Mouse (Mus musculus): Measurements from ENCODE around the gene Ugt1a6b. TPM values are rescaled to one million over a fixed set of nuclear protein-coding genes. Genes with fewer than 3 reads are reported as not detected.
"Not testable (repeated sequence)": the region's sequence is repeated elsewhere in the genome, so short reads cannot be mapped to it uniquely, and the experiment has no call there.

Gene Ugt1a6b
- total RNA-seq (2021): 1 to 10 TPM; 1.4 to 1.8 TPM
- polyA plus RNA-seq (2012; rRNA removed): 0.64 and 4.2 TPM in 2 replicates
- long read RNA-seq: 0 reads

DNA sequence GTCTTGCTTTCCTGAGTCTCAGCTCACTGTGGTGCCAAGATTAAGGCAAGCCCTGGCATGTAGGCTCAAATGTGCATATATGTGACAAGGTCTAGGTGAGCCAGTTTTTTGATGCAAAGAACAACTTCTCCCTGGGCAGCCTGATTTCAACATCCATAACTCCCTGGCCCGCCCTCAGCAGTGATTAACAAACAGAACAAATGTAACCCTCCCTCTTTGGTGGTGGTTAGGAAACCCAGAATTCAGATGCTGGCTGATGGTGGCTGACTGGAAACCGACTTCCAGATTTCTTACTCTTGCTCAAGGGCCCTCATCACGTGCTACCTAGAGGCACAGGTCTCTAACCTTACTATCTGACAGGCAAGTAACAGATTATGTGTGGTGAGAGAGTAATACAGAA is at the start of gene Ugt1a6b:
Gene Ugt1a6b, plus strand, starts transcription at position 234 of the 400 bp plus-strand sequence.
- intact Hi-C loops (cut with DNase I); H3K9ac ChIP-seq (ENCODE audit: low read depth, low read length); H3K4me3 ChIP-seq; H3K4me1 ChIP-seq (ENCODE audit: control insufficient read depth, insufficient read depth, low read length); H3K27me3 ChIP-seq (ENCODE audit: control insufficient read depth, insufficient read depth, low read length); H3K27ac ChIP-seq; H3K79me2 ChIP-seq (replicated peaks; ENCODE audit: control insufficient read depth, insufficient read depth, low read length); H3K36me3 ChIP-seq (ENCODE audit: control insufficient read depth, insufficient read depth, low read length): not testable (repeated sequence)
- 41% methylated on average over 3 of the region's 3 CpGs for WGBS
- DNase-seq: peak in 1 of 2 experiments; percentile 18

DNA sequence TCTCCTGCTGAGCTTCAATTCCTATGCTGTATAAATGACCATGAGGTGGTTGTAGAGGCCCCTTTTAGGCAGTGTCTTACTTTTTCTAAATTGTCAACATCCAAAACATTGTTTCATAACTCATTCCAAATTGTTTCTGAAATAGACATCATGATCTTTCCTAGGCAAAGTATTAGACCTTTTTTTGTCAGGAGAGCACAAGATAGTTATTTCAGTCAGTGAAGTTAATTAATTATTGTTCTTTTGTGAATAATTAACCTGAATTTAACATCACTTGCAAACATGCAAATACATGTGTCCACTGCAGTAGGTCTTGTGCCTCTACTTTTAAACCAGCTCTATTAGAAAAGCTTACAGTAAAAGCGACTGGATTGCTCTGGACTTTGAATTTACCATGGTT is 48.0 kb upstream of the Ugt1a6b start, which contains the start of gene Ugt1a10:
Gene Ugt1a10, plus strand, starts transcription at position 301 of the 400 bp plus-strand sequence.
- WGBS: 75% methylated on average over 1 of the region's 1 CpGs
- Histone ChIP-seq H3K4me1 (ENCODE audit: control insufficient read depth, insufficient read depth, low read length) (no peaks in the 10 kb centered on the region), H3K4me3 (no peak within 1 kb of the TSS), H3K79me2 (replicated peaks; ENCODE audit: control insufficient read depth, insufficient read depth, low read length) (no peaks in the 10 kb centered on the region), H3K36me3 (ENCODE audit: control insufficient read depth, insufficient read depth, low read length) (no peaks in the 10 kb centered on the region), H3K27me3 (ENCODE audit: control insufficient read depth, insufficient read depth, low read length) (no peaks in the 10 kb centered on the region), H3K27ac (no peak within 1 kb of the TSS), H3K9ac (ENCODE audit: low read depth, low read length) (no peak within 1 kb of the TSS)
- intact Hi-C loops (cut with DNase I): no loop called here
- DNase-seq: no peak
- no peak for TF ChIP-seq POLR2A (IDR thresholded peaks at IDR 0.05; ENCODE audit: insufficient read depth, low read depth, low read length)
- TF ChIP-seq CTCF (IDR thresholded peaks at IDR 0.05): no peak
- TF ChIP-seq EP300 (IDR thresholded peaks at IDR 0.05; ENCODE audit: insufficient read depth, low read depth, low read length): no peak

DNA sequence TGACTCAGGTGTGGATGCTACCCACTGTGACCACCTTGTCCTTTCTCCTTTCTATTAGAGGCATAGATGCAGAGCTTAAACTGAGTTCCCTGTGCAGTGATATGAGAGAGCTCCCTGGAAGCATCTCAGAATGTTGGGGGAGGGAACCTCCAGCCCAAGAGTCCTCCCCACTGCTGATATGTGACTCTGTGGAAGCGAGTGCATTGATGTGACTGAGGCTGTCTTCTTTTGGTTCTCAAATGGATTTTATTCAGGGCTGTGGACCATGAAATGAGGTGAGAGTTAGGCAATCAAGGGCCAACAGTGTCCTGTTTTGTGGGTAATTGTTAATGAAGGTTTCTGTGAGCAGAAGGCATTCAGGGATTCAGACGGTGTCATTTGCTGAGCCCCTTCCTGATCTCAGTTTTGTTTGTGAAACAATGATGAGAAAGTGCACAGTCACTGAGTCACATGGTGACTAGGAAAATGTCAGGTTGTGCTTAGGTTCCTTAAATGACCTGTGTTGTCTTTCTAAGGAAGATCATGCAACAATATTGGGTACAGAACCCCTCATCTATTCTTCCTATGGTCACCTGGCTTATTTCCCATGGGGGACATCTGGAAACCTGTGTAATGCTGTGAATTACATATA is 36.5 kb upstream of the Ugt1a6b start:
- H3K27ac ChIP-seq; H3K4me3 ChIP-seq; H3K9ac ChIP-seq (ENCODE audit: low read depth, low read length); H3K36me3 ChIP-seq (ENCODE audit: control insufficient read depth, insufficient read depth, low read length); H3K27me3 ChIP-seq (ENCODE audit: control insufficient read depth, insufficient read depth, low read length); H3K79me2 ChIP-seq (replicated peaks; ENCODE audit: control insufficient read depth, insufficient read depth, low read length); intact Hi-C loops (cut with DNase I); DNase-seq; H3K4me1 ChIP-seq (ENCODE audit: control insufficient read depth, insufficient read depth, low read length): not testable (repeated sequence)
- WGBS: 43% methylated on average over 2 of the region's 2 CpGs

DNA sequence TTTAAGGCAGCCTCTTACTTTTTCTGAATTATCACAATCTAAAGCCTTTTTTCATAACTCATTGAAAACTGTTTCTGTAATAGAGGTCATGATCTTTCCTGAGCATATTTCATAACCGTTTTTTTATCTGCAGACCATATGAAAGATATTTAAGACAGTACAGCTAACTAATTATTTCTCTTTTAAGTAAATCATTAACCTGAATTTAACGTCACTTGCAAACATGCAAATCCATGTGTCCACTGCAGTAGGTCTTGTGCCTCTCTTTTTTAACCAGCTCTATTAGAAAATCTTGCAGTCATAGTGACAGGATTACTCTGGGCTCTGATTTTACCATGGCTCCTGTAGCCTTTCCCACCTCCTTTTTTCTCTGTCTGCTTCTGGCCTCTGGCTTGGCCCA is 32.6 kb upstream of the Ugt1a6b start, which contains the start of gene Ugt1a9:
Gene Ugt1a9, plus strand, starts transcription at position 306 of the 400 bp plus-strand sequence.
- H3K79me2 ChIP-seq (replicated peaks; ENCODE audit: control insufficient read depth, insufficient read depth, low read length): no peaks in the 10 kb centered on the region
- no peaks in the 10 kb centered on the region for H3K36me3 ChIP-seq (ENCODE audit: control insufficient read depth, insufficient read depth, low read length)
- no peak for TF ChIP-seq CTCF (IDR thresholded peaks at IDR 0.05)
- TF ChIP-seq POLR2A (IDR thresholded peaks at IDR 0.05; ENCODE audit: insufficient read depth, low read depth, low read length): no peak
- TF ChIP-seq EP300 (IDR thresholded peaks at IDR 0.05; ENCODE audit: insufficient read depth, low read depth, low read length): no peak
- H3K27ac ChIP-seq: no peak within 1 kb of the TSS
- no peak within 1 kb of the TSS for H3K4me3 ChIP-seq
- no peak within 1 kb of the TSS for H3K9ac ChIP-seq (ENCODE audit: low read depth, low read length)
- WGBS: 69% methylated on average over 2 of the region's 2 CpGs
- no peaks in the 10 kb centered on the region for H3K4me1 ChIP-seq (ENCODE audit: control insufficient read depth, insufficient read depth, low read length)
- intact Hi-C loops (cut with DNase I): no loop called here
- no peaks in the 10 kb centered on the region for H3K27me3 ChIP-seq (ENCODE audit: control insufficient read depth, insufficient read depth, low read length)
- no peak for DNase-seq

DNA sequence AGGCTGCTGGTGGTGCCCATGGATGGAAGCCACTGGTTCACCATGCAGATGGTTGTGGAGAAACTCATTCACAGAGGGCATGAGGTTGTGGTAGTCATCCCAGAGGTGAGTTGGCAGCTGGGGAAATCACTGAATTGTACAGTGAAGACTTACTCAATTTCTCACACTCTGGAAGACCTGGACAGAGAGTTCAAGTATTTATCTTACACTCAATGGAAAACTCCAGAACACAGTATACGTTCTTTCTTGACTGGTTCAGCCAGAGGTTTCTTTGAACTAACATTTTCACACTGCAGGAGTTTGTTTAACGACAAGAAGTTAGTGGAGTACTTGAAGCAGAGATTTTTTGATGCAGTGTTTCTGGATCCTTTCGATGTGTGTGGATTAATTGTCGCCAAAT is 32.1 kb upstream of the Ugt1a6b start:
- Histone ChIP-seq H3K36me3 (ENCODE audit: control insufficient read depth, insufficient read depth, low read length) (no peaks in the 10 kb centered on the region), H3K27me3 (ENCODE audit: control insufficient read depth, insufficient read depth, low read length) (no peaks in the 10 kb centered on the region)
- no peak for DNase-seq

DNA sequence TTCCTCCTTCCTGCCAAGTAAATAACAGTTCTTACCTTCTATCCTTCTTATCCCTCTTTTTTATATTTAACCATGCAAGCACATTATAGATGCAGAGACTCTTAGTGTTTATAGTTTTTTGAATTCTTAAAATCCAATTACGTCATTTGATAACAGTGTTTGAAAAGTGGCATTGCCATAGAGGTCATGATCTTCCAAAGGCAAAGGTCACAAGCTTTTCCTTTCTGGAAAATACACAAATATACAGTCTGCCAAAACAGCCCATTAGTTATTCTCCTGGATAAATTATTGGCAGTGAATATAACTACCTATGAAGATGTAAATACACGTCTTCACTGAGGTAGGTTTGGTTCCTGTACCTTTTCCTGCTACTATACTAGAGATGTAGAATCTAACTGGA is 28.6 kb upstream of the Ugt1a6b start:
- Histone ChIP-seq H3K9ac (ENCODE audit: low read depth, low read length) (no peak overlapping the region), H3K27ac (no peak overlapping the region), H3K4me3 (no peak overlapping the region), H3K27me3 (ENCODE audit: control insufficient read depth, insufficient read depth, low read length) (no peaks in the 10 kb centered on the region), H3K79me2 (replicated peaks; ENCODE audit: control insufficient read depth, insufficient read depth, low read length) (no peaks in the 10 kb centered on the region), H3K4me1 (ENCODE audit: control insufficient read depth, insufficient read depth, low read length) (no peaks in the 10 kb centered on the region), H3K36me3 (ENCODE audit: control insufficient read depth, insufficient read depth, low read length) (no peaks in the 10 kb centered on the region)
- intact Hi-C loops (cut with DNase I): no loop called here
- no peak for DNase-seq
- TF ChIP-seq POLR2A (IDR thresholded peaks at IDR 0.05; ENCODE audit: insufficient read depth, low read depth, low read length) (no peak), CTCF (IDR thresholded peaks at IDR 0.05) (no peak), EP300 (IDR thresholded peaks at IDR 0.05; ENCODE audit: insufficient read depth, low read depth, low read length) (no peak)
- 78% methylated on average over 2 of the region's 2 CpGs for WGBS

More for the DNA sequence above, 32.1 kb upstream of the Ugt1a6b start:
- Histone ChIP-seq H3K79me2 (replicated peaks; ENCODE audit: control insufficient read depth, insufficient read depth, low read length) (no peaks in the 10 kb centered on the region), H3K4me3 (no peak overlapping the region), H3K9ac (ENCODE audit: low read depth, low read length) (no peak overlapping the region), H3K27ac (no peak overlapping the region), H3K4me1 (ENCODE audit: control insufficient read depth, insufficient read depth, low read length) (no peaks in the 10 kb centered on the region)
- WGBS: 71% methylated on average over 4 of the region's 4 CpGs
- TF ChIP-seq POLR2A (IDR thresholded peaks at IDR 0.05; ENCODE audit: insufficient read depth, low read depth, low read length): no peak
- TF ChIP-seq CTCF (IDR thresholded peaks at IDR 0.05): no peak
- TF ChIP-seq EP300 (IDR thresholded peaks at IDR 0.05; ENCODE audit: insufficient read depth, low read depth, low read length): no peak
- intact Hi-C loops (cut with DNase I): no loop called here

Data from heart, adult 2 months (tissue).